In genomic region chr8:73329131-73329530, GRCm38 (mm10) we compare ENCODE assay signal across 15 mouse cellular contexts.
"Had no signal": no experiment of that assay in that cellular context is flagged by ENCODE, and none has a peak within 500 bp of the region (broad histone marks: within the 10 kb centered on the region; RNA-seq: fewer than 3 reads in every experiment).

No protein-coding gene starts in this region.

- H3K4me3 ChIP-seq: neural tube, embryonic 15.5 days; stomach, embryonic 15.5 days had no signal

- H3K36me3 ChIP-seq: stomach, embryonic 15.5 days had no signal

- H3K9ac ChIP-seq: neural tube, embryonic 15.5 days; stomach, embryonic 15.5 days had no signal

- DNase-seq: retina, postnatal 1 day; right cerebral cortex, adult 18-20 months; right cerebral cortex, postnatal 14 days; right cerebral cortex, postnatal 25 days; right cerebral cortex, postnatal 4 days; spleen, adult 18-20 months; thymus, adult 18-20 months; thymus, adult 2 months; thymus, postnatal 14 days; thymus, postnatal 25 days; thymus, postnatal 36 days; thymus, postnatal 4 days had no signal

- H3K27me3 ChIP-seq: neural tube, embryonic 15.5 days; stomach, embryonic 15.5 days had no signal

- H3K27ac ChIP-seq: neural tube, embryonic 15.5 days; stomach, embryonic 15.5 days; stomach, postnatal 0 days had no signal

- H3K9me3 ChIP-seq: neural tube, embryonic 15.5 days; stomach, embryonic 15.5 days had no signal

- H3K4me2 ChIP-seq: neural tube, embryonic 15.5 days; stomach, embryonic 15.5 days had no signal

- H3K4me1 ChIP-seq: stomach, embryonic 15.5 days had no signal
